Mouse (Mus musculus) hindlimb bud, embryonic 11.5 days (tissue): ENCODE data around the gene Ccnd3.

Experiments
- DNase-seq: peaks from one replicate; pipeline ENCODE4 v3.0.0-alpha.2; 2012; ENCODE audit warnings: low read depth, low spot score; ENCODE audit errors: extremely low spot score

Gene Ccnd3

GRCm38 (mm10) chr17:47539128-47539527 is 34.3 kb downstream of the Ccnd3 start:
- DNase-seq = no peak

- DNase-seq = no peak
These were observed 37.2 kb downstream of the Ccnd3 start for GRCm38 (mm10) chr17:47542061-47542460.

GRCm38 (mm10) chr17:47543051-47543650 is 38.3 kb downstream of the Ccnd3 start:
- no peak for DNase-seq

- DNase-seq = no peak
These were observed 40.3 kb downstream of the Ccnd3 start for GRCm38 (mm10) chr17:47545154-47545553.

GRCm38 (mm10) chr17:47545861-47546331 is 41.0 kb downstream of the Ccnd3 start:
- no peak for DNase-seq

GRCm38 (mm10) chr17:47551049-47551448 is 46.2 kb downstream of the Ccnd3 start:
- no peak for DNase-seq

- no peak for DNase-seq
These were observed 48.1 kb downstream of the Ccnd3 start for GRCm38 (mm10) chr17:47552994-47553393.

GRCm38 (mm10) chr17:47554621-47555020 is 49.8 kb downstream of the Ccnd3 start:
- no peak for DNase-seq

- DNase-seq = no peak
These were observed 52.3 kb downstream of the Ccnd3 start for GRCm38 (mm10) chr17:47557179-47557578.

- no peak for DNase-seq
These were observed 54.9 kb downstream of the Ccnd3 start for GRCm38 (mm10) chr17:47559726-47560125.

- DNase-seq = no peak
These were observed 58.0 kb downstream of the Ccnd3 start for GRCm38 (mm10) chr17:47562875-47563274.

- no peak for DNase-seq
These were observed 59.8 kb downstream of the Ccnd3 start for GRCm38 (mm10) chr17:47564612-47565011.

GRCm38 (mm10) chr17:47566133-47566532 is 61.3 kb downstream of the Ccnd3 start:
- no peak for DNase-seq

- DNase-seq = no peak
These were observed 62.4 kb downstream of the Ccnd3 start for GRCm38 (mm10) chr17:47567271-47567670.

- no peak for DNase-seq
These were observed 63.5 kb downstream of the Ccnd3 start for GRCm38 (mm10) chr17:47568389-47568788.

GRCm38 (mm10) chr17:47568951-47569527 is 64.2 kb downstream of the Ccnd3 start:
- no peak for DNase-seq

- no peak for DNase-seq
These were observed 66.8 kb downstream of the Ccnd3 start for GRCm38 (mm10) chr17:47571621-47572020.

- DNase-seq = peak; percentile 52
These were observed 67.6 kb downstream of the Ccnd3 start for GRCm38 (mm10) chr17:47572436-47572835.

GRCm38 (mm10) chr17:47574028-47574427 is 69.2 kb downstream of the Ccnd3 start:
- no peak for DNase-seq

GRCm38 (mm10) chr17:47574830-47575229 is 70.0 kb downstream of the Ccnd3 start:
- no peak for DNase-seq

- DNase-seq = no peak
These were observed 73.8 kb downstream of the Ccnd3 start for GRCm38 (mm10) chr17:47578655-47579054.

GRCm38 (mm10) chr17:47580962-47581361 is 76.1 kb downstream of the Ccnd3 start:
- DNase-seq = no peak

- DNase-seq = no peak
These were observed 83.7 kb downstream of the Ccnd3 start for GRCm38 (mm10) chr17:47588517-47588916.
